Mouse (Mus musculus) forebrain, embryonic 15.5 days (tissue): ENCODE results near the gene Tmem267. TPM values are rescaled to one million over a fixed set of nuclear protein-coding genes. Genes with fewer than 3 reads are reported as not detected.
A peak's percentile ranks its signal among the peaks of the same experiment; 100 is the strongest.
"Not testable (repeated sequence)": the region's sequence is repeated elsewhere in the genome, so short reads cannot be mapped to it uniquely, and the experiment has no call there.

Source experiments
- ATAC-seq: fragments of 200-750 bp; cut with Nextera tagmentation; replicated peaks from 2 replicates; pipeline ENCODE4 v1.8.0; 2017; ENCODE audit warnings: mild to moderate bottlenecking, moderate TSS enrichment, moderate library complexity
- H3K27ac ChIP-seq: fragments of 300-500 bp; sonication (generic); replicated peaks from 2 replicates; pipeline ENCODE4 v1.5.1; 2015; ENCODE audit warnings: mild to moderate bottlenecking, inconsistent platforms
- H3K27me3 ChIP-seq: fragments of 300-500 bp; sonication (generic); 2 replicates; pipeline ENCODE4 v1.6.1; 2015; ENCODE audit warnings: inconsistent platforms
- H3K36me3 ChIP-seq: fragments of 300-500 bp; sonication (generic); 2 replicates; pipeline ENCODE4 v1.6.1; 2015; ENCODE audit warnings: mild to moderate bottlenecking, inconsistent platforms
- H3K4me1 ChIP-seq: fragments of 300-500 bp; sonication (generic); 2 replicates; pipeline ENCODE4 v1.6.1; 2015; ENCODE audit warnings: inconsistent platforms
- H3K4me2 ChIP-seq: fragments of 300-500 bp; sonication (generic); replicated peaks from 2 replicates; pipeline ENCODE4 v1.6.1; 2015; ENCODE audit warnings: mild to moderate bottlenecking, inconsistent platforms
- H3K4me3 ChIP-seq: fragments of 300-500 bp; sonication (generic); 2 replicates; pipeline ENCODE4 v1.5.1; 2015; ENCODE audit warnings: mild to moderate bottlenecking, inconsistent platforms
- H3K9ac ChIP-seq: fragments of 300-500 bp; sonication (generic); replicated peaks from 2 replicates; pipeline ENCODE4 v1.6.1; 2015; ENCODE audit warnings: mild to moderate bottlenecking, inconsistent platforms
- H3K9me3 ChIP-seq: fragments of 300-500 bp; sonication (generic); 2 replicates; pipeline ENCODE4 v1.6.1; 2016; ENCODE audit warnings: inconsistent platforms
- WGBS: fragments of 180-500 bp; shearing (Covaris S2); methylation state at CpG from one replicate; pipeline ENCODE4 v1.1.7; 2015; ENCODE audit warnings: mixed read lengths; 5-methylcytosine and 5-hydroxymethylcytosine counted together
- polyA plus RNA-seq: library from polyadenylated mRNA; unstranded; fragments of >200 nt; fragmentation: Nextera tagmentation; extraction: Ambion mirVana; gene quantifications from 2 replicates; pipeline ENCODE4 v1.2.1, GENCODE M21; 2015

Gene Tmem267
- polyA plus RNA-seq, 1 experiment from 2014 or later, result 3.6 TPM

DNA sequence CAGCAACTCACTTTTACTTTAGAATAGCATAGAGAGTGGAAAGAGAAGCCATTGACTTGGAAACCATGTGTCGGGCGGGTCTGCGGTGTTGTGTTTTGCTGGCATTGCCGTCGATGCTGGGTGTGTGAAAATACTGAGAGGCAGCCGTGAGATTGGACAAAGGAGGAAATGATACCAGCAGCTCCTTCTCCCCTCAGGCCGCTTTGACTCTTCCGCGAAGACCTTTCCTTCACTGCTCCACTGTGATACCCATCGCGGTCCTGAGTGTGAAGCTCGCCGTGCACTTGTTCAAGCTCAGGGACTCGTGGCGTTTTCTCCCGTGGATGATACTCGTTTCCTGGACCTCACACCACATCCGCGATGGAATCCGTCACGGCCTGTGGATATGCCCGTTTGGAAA lies 7.1 kb downstream of the Tmem267 start:
- H3K27ac ChIP-seq, H3K4me3 ChIP-seq, H3K36me3 ChIP-seq, H3K4me2 ChIP-seq, H3K4me1 ChIP-seq, H3K9ac ChIP-seq, H3K27me3 ChIP-seq: not testable (repeated sequence)
- 95% methylated on average over 13 of the region's 22 CpGs for WGBS
- ATAC-seq, result peak; percentile 42
- peaks cover 20% of the 10 kb centered on the region for H3K9me3 ChIP-seq

DNA sequence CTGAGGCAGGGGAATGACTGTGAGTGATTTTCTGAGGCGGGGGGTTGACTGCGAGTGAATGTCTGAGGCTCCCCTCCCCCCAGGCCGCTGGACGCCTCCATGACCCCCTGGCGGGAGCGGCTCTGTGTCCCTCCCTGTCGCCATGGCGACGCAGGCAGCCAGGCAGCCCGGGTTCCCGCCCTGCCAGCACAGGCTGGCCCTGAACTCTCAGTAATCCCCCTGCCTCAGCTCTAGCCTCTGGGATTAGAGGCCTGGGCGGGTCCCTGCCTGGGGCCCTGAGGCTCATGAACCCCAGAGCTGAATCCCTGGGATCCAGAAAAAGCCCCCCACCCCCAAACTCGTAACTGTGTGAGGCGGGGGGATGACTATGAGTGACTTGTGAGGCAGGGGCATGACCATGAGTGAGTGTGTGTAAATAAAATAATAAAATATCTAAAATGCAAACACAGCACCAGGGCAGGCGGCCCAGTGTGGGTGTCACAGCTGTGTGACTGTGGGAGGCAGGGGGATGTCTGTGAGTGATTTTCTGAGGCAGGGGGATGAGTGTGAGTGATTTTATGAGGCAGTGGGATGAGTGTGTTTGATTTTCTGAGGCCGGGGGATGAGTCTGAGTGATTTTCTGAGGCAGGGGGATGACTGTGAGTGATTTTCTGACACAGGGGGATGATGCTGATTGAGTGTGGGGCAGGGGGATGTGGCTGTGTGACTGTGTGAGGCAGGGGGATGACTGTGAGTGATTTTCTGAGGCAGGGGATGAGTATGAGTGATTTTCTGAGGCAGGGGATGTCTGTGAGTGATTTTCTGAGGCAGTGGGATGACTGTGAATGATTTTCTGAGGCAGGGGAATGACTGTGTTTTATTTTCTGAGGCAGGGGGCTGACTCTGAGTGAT lies 108.7 kb downstream of the Tmem267 start:
- H3K27me3 ChIP-seq, H3K4me3 ChIP-seq, H3K36me3 ChIP-seq, H3K4me2 ChIP-seq, H3K27ac ChIP-seq, H3K4me1 ChIP-seq, H3K9ac ChIP-seq: not testable (repeated sequence)
- peak; percentile 94 for ATAC-seq
- WGBS, result 73% methylated on average over 15 of the region's 16 CpGs
- peaks cover 19% of the 10 kb centered on the region for H3K9me3 ChIP-seq

- not testable (repeated sequence) for H3K4me2 ChIP-seq, H3K27ac ChIP-seq, H3K27me3 ChIP-seq, H3K36me3 ChIP-seq, H3K4me3 ChIP-seq, H3K9ac ChIP-seq, ATAC-seq, H3K4me1 ChIP-seq
- peaks cover 22% of the 10 kb centered on the region for H3K9me3 ChIP-seq
Measured at GRCm38 (mm10) chr13:119598466-119598865, 110.6 kb downstream of the Tmem267 start.

DNA sequence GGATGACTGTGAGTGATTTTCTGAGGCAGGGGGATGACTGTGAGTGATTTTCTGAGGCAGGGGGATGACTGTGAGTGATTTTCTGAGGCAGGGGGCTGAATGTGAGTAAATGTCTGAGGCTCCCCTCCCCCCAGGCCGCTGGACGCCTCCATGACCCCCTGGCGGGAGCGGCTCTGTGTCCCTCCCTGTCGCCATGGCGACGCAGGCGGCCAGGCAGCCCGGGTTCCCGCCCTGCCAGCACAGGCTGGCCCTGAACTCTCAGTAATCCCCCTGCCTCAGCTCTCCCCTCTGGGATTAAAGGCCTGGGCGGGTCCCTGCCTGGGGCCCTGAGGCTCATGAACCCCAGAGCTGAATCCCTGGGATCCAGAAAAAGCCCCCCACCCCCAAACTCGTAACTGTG lies 111.2 kb downstream of the Tmem267 start:
- H3K9ac ChIP-seq, H3K27me3 ChIP-seq, ATAC-seq, H3K36me3 ChIP-seq, H3K4me3 ChIP-seq, H3K27ac ChIP-seq, H3K4me2 ChIP-seq, H3K4me1 ChIP-seq: not testable (repeated sequence)
- H3K9me3 ChIP-seq, result peaks cover 26% of the 10 kb centered on the region
- WGBS, result 70% methylated on average over 12 of the region's 12 CpGs

GRCm38 (mm10) chr13:119599498-119599897 lies 111.7 kb downstream of the Tmem267 start:
- H3K36me3 ChIP-seq, H3K4me2 ChIP-seq, H3K9ac ChIP-seq, H3K4me1 ChIP-seq, H3K4me3 ChIP-seq, H3K27me3 ChIP-seq, H3K27ac ChIP-seq, ATAC-seq: not testable (repeated sequence)
- 77% methylated on average over 2 of the region's 2 CpGs for WGBS
- H3K9me3 ChIP-seq, result peaks cover 29% of the 10 kb centered on the region

DNA sequence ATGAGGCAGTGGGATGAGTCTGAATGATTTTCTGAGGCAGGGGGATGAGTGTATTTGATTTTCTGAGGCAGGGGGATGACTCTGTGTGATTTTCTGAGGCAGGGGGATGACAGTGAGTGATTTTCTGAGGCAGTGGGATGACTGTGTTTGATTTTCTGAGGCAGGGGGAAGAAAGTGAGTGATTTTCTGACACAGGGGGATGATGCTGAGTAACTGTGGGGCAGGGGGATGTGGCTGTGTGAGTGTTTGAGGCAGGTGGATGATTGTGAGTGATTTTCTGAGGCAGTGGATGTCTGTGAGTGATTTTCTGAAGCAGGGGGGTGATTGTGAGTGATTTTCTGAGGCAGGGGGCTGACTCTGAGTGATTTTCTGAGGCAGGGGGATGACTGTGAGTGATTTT lies 112.3 kb downstream of the Tmem267 start:
- peaks cover 32% of the 10 kb centered on the region for H3K9me3 ChIP-seq
- ATAC-seq, H3K4me3 ChIP-seq, H3K9ac ChIP-seq, H3K36me3 ChIP-seq, H3K27me3 ChIP-seq, H3K4me1 ChIP-seq, H3K4me2 ChIP-seq, H3K27ac ChIP-seq: not testable (repeated sequence)

DNA sequence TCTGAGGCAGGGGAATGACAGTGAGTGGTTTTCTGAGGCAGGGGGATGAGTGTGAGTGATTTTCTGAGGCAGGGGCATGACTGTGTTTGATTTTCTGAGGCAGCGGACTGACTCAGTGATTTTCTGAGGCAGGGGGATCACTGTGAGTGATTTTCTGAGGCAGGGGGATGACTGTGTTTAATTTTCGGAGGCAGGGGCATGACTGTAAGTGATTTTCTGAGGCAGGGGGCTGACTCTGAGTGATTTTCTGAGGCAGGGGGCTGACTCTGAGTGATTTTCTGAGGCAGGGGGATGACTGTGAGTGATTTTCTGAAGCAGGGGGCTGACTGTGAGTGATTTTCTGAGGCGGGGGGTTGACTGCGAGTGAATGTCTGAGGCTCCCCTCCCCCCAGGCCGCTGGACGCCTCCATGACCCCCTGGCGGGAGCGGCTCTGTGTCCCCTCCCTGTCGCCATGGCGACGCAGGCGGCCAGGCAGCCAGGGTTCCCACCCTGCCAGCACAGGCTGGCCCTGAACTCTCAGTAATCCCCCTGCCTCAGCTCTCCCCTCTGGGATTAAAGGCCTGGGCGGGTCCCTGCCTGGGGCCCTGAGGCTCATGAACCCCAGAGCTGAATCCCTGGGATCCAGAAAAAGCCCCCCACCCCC lies 115.0 kb downstream of the Tmem267 start:
- 62% methylated on average over 13 of the region's 13 CpGs for WGBS
- not testable (repeated sequence) for H3K27ac ChIP-seq, H3K4me2 ChIP-seq, ATAC-seq, H3K9ac ChIP-seq, H3K4me3 ChIP-seq, H3K27me3 ChIP-seq, H3K36me3 ChIP-seq, H3K4me1 ChIP-seq
- peaks cover 20% of the 10 kb centered on the region for H3K9me3 ChIP-seq

DNA sequence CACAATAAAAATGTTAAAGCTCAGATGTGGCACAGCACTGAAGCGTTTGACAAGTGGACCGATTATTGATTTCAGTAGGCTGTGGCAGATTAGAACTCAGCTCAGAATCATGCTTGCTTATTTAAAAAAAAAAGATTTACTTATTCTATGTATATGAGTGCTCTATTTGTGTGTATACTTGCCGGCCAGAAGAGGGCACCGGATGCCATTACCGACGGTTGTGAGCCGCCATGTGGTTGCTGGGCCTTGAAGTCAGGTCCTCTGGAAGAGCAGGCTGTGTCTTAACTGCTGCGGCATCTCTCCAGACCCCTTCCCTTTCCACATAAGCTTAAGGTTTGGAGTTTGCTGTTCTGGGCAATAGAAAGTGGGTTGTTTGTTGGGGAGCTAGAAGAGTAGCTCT lies 116.1 kb downstream of the Tmem267 start:
- WGBS, result 93% methylated on average over 8 of the region's 8 CpGs
- H3K27me3 ChIP-seq, H3K27ac ChIP-seq, H3K4me3 ChIP-seq, H3K4me1 ChIP-seq, H3K36me3 ChIP-seq, H3K9ac ChIP-seq, H3K4me2 ChIP-seq: not testable (repeated sequence)
- 0 out of 2 replicates have a peak, but pooled peaks have one; percentile 12 for ATAC-seq
- H3K9me3 ChIP-seq, result peaks cover 14% of the 10 kb centered on the region

- not testable (repeated sequence) for H3K4me2 ChIP-seq, H3K4me1 ChIP-seq, H3K36me3 ChIP-seq, H3K27ac ChIP-seq, H3K9ac ChIP-seq, ATAC-seq, H3K4me3 ChIP-seq, H3K27me3 ChIP-seq
- peaks cover 13% of the 10 kb centered on the region for H3K9me3 ChIP-seq
- WGBS, result 93% methylated on average over 8 of the region's 9 CpGs
Measured at GRCm38 (mm10) chr13:119604322-119604721, 116.5 kb downstream of the Tmem267 start.

DNA sequence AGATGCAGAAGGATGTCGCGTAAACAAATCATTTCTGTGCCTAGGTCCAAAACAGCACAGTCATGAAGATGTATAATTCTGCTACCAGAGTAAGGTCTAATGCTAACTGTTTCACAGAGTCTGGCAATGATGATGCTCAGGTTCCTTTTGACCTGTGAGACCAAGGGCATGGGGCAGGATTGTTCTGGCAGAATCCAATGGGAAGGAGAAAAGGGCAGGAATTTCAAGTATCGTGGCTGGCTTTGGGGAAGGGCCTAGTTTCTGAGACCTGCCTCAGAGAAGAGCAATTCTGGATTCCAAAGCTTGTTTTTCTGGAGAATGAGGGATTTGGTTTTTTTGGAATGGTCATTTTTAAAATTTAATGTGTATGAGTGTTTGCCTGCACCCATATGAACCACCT lies 131.0 kb downstream of the Tmem267 start:
- Histone ChIP-seq H3K27ac (no peak overlapping the region), H3K4me2 (no peak overlapping the region), H3K27me3 (no peaks in the 10 kb centered on the region), H3K9me3 (no peaks in the 10 kb centered on the region), H3K4me3 (no peak overlapping the region), H3K9ac (no peak overlapping the region), H3K36me3 (no peaks in the 10 kb centered on the region), H3K4me1 (no peaks in the 10 kb centered on the region)
- 91% methylated on average over 3 of the region's 3 CpGs for WGBS
- ATAC-seq, result no peak

- H3K9ac ChIP-seq, result no peak overlapping the region
- no peaks in the 10 kb centered on the region for H3K9me3 ChIP-seq
- 81% methylated on average over 3 of the region's 3 CpGs for whole genome bisulfite sequencing
- H3K4me2 ChIP-seq, result no peak overlapping the region
- H3K36me3 ChIP-seq, result no peaks in the 10 kb centered on the region
- H3K27me3 ChIP-seq, result no peaks in the 10 kb centered on the region
- no peak overlapping the region for H3K4me3 ChIP-seq
- no peak overlapping the region for H3K27ac ChIP-seq
- no peaks in the 10 kb centered on the region for H3K4me1 ChIP-seq
- ATAC-seq, result no peak
Measured at GRCm38 (mm10) chr13:119619735-119620134, 131.9 kb downstream of the Tmem267 start.

GRCm38 (mm10) chr13:119623634-119624033 lies 135.8 kb downstream of the Tmem267 start, which contains the start of gene Ccl28:
Gene Ccl28, plus strand, starts transcription at chr13:119623819.
- no peaks in the 10 kb centered on the region for H3K27me3 ChIP-seq
- no peak for ATAC-seq
- H3K36me3 ChIP-seq, result no peaks in the 10 kb centered on the region
- no peak within 1 kb of the TSS for H3K27ac ChIP-seq
- H3K9ac ChIP-seq, result no peak within 1 kb of the TSS
- H3K4me3 ChIP-seq, result no peak within 1 kb of the TSS
- H3K4me2 ChIP-seq, result no peak within 1 kb of the TSS
- no peaks in the 10 kb centered on the region for H3K9me3 ChIP-seq
- H3K4me1 ChIP-seq, result no peaks in the 10 kb centered on the region
- WGBS, result 91% methylated on average over 6 of the region's 6 CpGs
